Mouse (Mus musculus): ENCODE data around the gene Gm17677. TPM values are rescaled to one million over a fixed set of nuclear protein-coding genes. Genes with fewer than 3 reads are reported as not detected.

Gene Gm17677
- not detected in 2 replicates for polyA plus RNA-seq (2015; fragmentation: Nextera tagmentation; extraction: Ambion mirVana)

GRCm38 (mm10) chr9:35740749-35741148, at the start of gene Gm17677:
Gene Gm17677, plus strand, starts transcription at chr9:35741049.
- Histone ChIP-seq H3K27ac (no peak within 1 kb of the TSS), H3K4me1 (no peaks in the 10 kb centered on the region), H3K4me2 (no peak within 1 kb of the TSS), H3K27me3 (no peaks in the 10 kb centered on the region), H3K4me3 (no peak within 1 kb of the TSS), H3K9me3 (no peaks in the 10 kb centered on the region), H3K36me3 (no peaks in the 10 kb centered on the region), H3K9ac (no peak within 1 kb of the TSS)
- ATAC-seq (ENCODE audit: insufficient number of reproducible peaks, low FRiP score, low TSS enrichment, low read depth) = no peak

- no peaks in the 10 kb centered on the region for H3K36me3 ChIP-seq
- H3K4me1 ChIP-seq = no peaks in the 10 kb centered on the region
- no peak overlapping the region for H3K9ac ChIP-seq
- H3K9me3 ChIP-seq = no peaks in the 10 kb centered on the region
- no peak overlapping the region for H3K4me3 ChIP-seq
- H3K4me2 ChIP-seq = no peak overlapping the region
- no peaks in the 10 kb centered on the region for H3K27me3 ChIP-seq
- H3K27ac ChIP-seq = no peak overlapping the region
- ATAC-seq (ENCODE audit: insufficient number of reproducible peaks, low FRiP score, low TSS enrichment, low read depth) = no peak
Observed at GRCm38 (mm10) chr9:35691924-35692323, 48.9 kb upstream of the Gm17677 start.

GRCm38 (mm10) chr9:35707265-35707664, 33.6 kb upstream of the Gm17677 start:
- H3K9me3 ChIP-seq = no peaks in the 10 kb centered on the region
- no peak overlapping the region for H3K9ac ChIP-seq
- no peaks in the 10 kb centered on the region for H3K36me3 ChIP-seq
- ATAC-seq (ENCODE audit: insufficient number of reproducible peaks, low FRiP score, low TSS enrichment, low read depth) = no peak
- H3K27ac ChIP-seq = no peak overlapping the region
- no peaks in the 10 kb centered on the region for H3K4me1 ChIP-seq
- no peak overlapping the region for H3K4me2 ChIP-seq
- H3K27me3 ChIP-seq = no peaks in the 10 kb centered on the region
- no peak overlapping the region for H3K4me3 ChIP-seq

- Histone ChIP-seq H3K4me3 (no peak overlapping the region), H3K9me3 (no peaks in the 10 kb centered on the region), H3K4me1 (no peaks in the 10 kb centered on the region), H3K4me2 (no peak overlapping the region), H3K9ac (no peak overlapping the region), H3K27me3 (no peaks in the 10 kb centered on the region), H3K36me3 (no peaks in the 10 kb centered on the region), H3K27ac (no peak overlapping the region)
- no peak for ATAC-seq (ENCODE audit: insufficient number of reproducible peaks, low FRiP score, low TSS enrichment, low read depth)
Observed at GRCm38 (mm10) chr9:35756843-35757242, 16.0 kb downstream of the Gm17677 start.

- 61% methylated on average over 3 of the region's 3 CpGs for WGBS
- Histone ChIP-seq H3K4me3 (no peak within 1 kb of the TSS), H3K27ac (no peak within 1 kb of the TSS), H3K27me3 (no peaks in the 10 kb centered on the region), H3K9me3 (no peaks in the 10 kb centered on the region), H3K36me3 (no peaks in the 10 kb centered on the region), H3K4me2 (no peak within 1 kb of the TSS), H3K9ac (no peak within 1 kb of the TSS), H3K4me1 (no peaks in the 10 kb centered on the region)
- no peak for ATAC-seq (ENCODE audit: insufficient number of reproducible peaks, low FRiP score, low TSS enrichment, low read depth)
Observed at GRCm38 (mm10) chr9:35778009-35778408, 37.2 kb downstream of the Gm17677 start, which contains the start of gene Gm17727. Gene Gm17727, minus strand, starts transcription at chr9:35778109.

- Histone ChIP-seq H3K4me1 (no peaks in the 10 kb centered on the region), H3K27me3 (no peaks in the 10 kb centered on the region), H3K36me3 (no peaks in the 10 kb centered on the region), H3K4me2 (no peak within 1 kb of the TSS), H3K27ac (no peak within 1 kb of the TSS), H3K9ac (no peak within 1 kb of the TSS), H3K9me3 (no peaks in the 10 kb centered on the region), H3K4me3 (no peak within 1 kb of the TSS)
- ATAC-seq (ENCODE audit: insufficient number of reproducible peaks, low FRiP score, low TSS enrichment, low read depth) = no peak
- WGBS = 94% methylated on average over 3 of the region's 3 CpGs
Observed at GRCm38 (mm10) chr9:35790001-35790400, 49.2 kb downstream of the Gm17677 start, which contains the start of the genes Gm27235 and D730048I06Rik. Gene Gm27235, minus strand, starts transcription at chr9:35790101. Gene D730048I06Rik, minus strand, starts transcription at chr9:35790112.

Other genes with a start within 250 kb of the Gm17677 start
- gene Gm1113, start 222.8 kb upstream of the Gm17677 start, polyA plus RNA-seq (2015; fragmentation: Nextera tagmentation; extraction: Ambion mirVana) = not detected in 2 replicates
- gene Ddx25, start 182.5 kb upstream of the Gm17677 start, polyA plus RNA-seq (2015; fragmentation: Nextera tagmentation; extraction: Ambion mirVana) = 2.1 and 2.4 TPM in 2 replicates
- 17.2 and 19.2 TPM in 2 replicates for gene Pus3, start 182.5 kb upstream of the Gm17677 start, polyA plus RNA-seq (2015; fragmentation: Nextera tagmentation; extraction: Ambion mirVana)
- gene Pate2, start 170.8 kb upstream of the Gm17677 start, polyA plus RNA-seq (2015; fragmentation: Nextera tagmentation; extraction: Ambion mirVana) = 0.31 and 0.83 TPM in 2 replicates
- gene Hyls1, start 170.7 kb upstream of the Gm17677 start, polyA plus RNA-seq (2015; fragmentation: Nextera tagmentation; extraction: Ambion mirVana) = 14.2 and 14.4 TPM in 2 replicates
- gene Pate4, start 129.1 kb upstream of the Gm17677 start, polyA plus RNA-seq (2015; fragmentation: Nextera tagmentation; extraction: Ambion mirVana) = not detected in 2 replicates
- gene Pate3, start 92.8 kb upstream of the Gm17677 start, polyA plus RNA-seq (2015; fragmentation: Nextera tagmentation; extraction: Ambion mirVana) = not detected in 2 replicates
- not detected in 2 replicates for gene Pate1, start 53.7 kb upstream of the Gm17677 start, polyA plus RNA-seq (2015; fragmentation: Nextera tagmentation; extraction: Ambion mirVana)
- not detected in 2 replicates for gene Gm17727, start 37.1 kb downstream of the Gm17677 start, polyA plus RNA-seq (2015; fragmentation: Nextera tagmentation; extraction: Ambion mirVana)
- not detected in 2 replicates for gene Gm27235, start 49.1 kb downstream of the Gm17677 start, polyA plus RNA-seq (2015; fragmentation: Nextera tagmentation; extraction: Ambion mirVana)
- not detected in 2 replicates for gene D730048I06Rik, start 49.1 kb downstream of the Gm17677 start, polyA plus RNA-seq (2015; fragmentation: Nextera tagmentation; extraction: Ambion mirVana)
- not detected in 2 replicates for gene 9230110F15Rik, start 103.1 kb downstream of the Gm17677 start, polyA plus RNA-seq (2015; fragmentation: Nextera tagmentation; extraction: Ambion mirVana)
- gene 9230113P08Rik, start 167.4 kb downstream of the Gm17677 start, polyA plus RNA-seq (2015; fragmentation: Nextera tagmentation; extraction: Ambion mirVana) = not detected in 2 replicates

Measured in limb, embryonic 15.5 days (tissue).